Mouse (Mus musculus): Measurements from ENCODE around the gene Zbed4.
"Not testable (repeated sequence)": the region's sequence is repeated elsewhere in the genome, so short reads cannot be mapped to it uniquely, and the experiment has no call there.

Gene Zbed4

GRCm38 (mm10) chr15:88808121-88808520, 56.7 kb downstream of the Zbed4 start:
- no peak for DNase-seq (ENCODE audit: low spot score in 2 of 2)

- no peak for DNase-seq (ENCODE audit: low spot score in 2 of 2)
These were observed 58.9 kb downstream of the Zbed4 start for GRCm38 (mm10) chr15:88810369-88810768.

GRCm38 (mm10) chr15:88813262-88813661, 61.8 kb downstream of the Zbed4 start:
- no peak for DNase-seq (ENCODE audit: low spot score in 2 of 2)

- DNase-seq (ENCODE audit: low spot score in 2 of 2) = not testable (repeated sequence)
These were observed 62.4 kb downstream of the Zbed4 start for GRCm38 (mm10) chr15:88813873-88814272.

- no peak for DNase-seq (ENCODE audit: low spot score in 2 of 2)
These were observed 63.1 kb downstream of the Zbed4 start for GRCm38 (mm10) chr15:88814411-88815047.

GRCm38 (mm10) chr15:88815196-88815700, 63.8 kb downstream of the Zbed4 start:
- DNase-seq (ENCODE audit: low spot score in 2 of 2) = no peak

GRCm38 (mm10) chr15:88819026-88819905, 67.8 kb downstream of the Zbed4 start, which contains the start of the genes Alg12 and Creld2:
Gene Alg12 (minus strand): TSS chr15:88819318.
Gene Creld2 (plus strand): TSS chr15:88819646.
- DNase-seq (ENCODE audit: low spot score in 2 of 2) = peak; percentile 100

- no peak for DNase-seq (ENCODE audit: low spot score in 2 of 2)
These were observed 68.4 kb downstream of the Zbed4 start for GRCm38 (mm10) chr15:88819906-88820303.

- no peak for DNase-seq (ENCODE audit: low spot score in 2 of 2)
These were observed 69.9 kb downstream of the Zbed4 start for GRCm38 (mm10) chr15:88821403-88821802.

- DNase-seq (ENCODE audit: low spot score in 2 of 2) = no peak
These were observed 71.1 kb downstream of the Zbed4 start for GRCm38 (mm10) chr15:88822513-88822912.

- no peak for DNase-seq (ENCODE audit: low spot score in 2 of 2)
These were observed 71.9 kb downstream of the Zbed4 start for GRCm38 (mm10) chr15:88823376-88823775.

GRCm38 (mm10) chr15:88827466-88827865, 76.0 kb downstream of the Zbed4 start:
- no peak for DNase-seq (ENCODE audit: low spot score in 2 of 2)

- DNase-seq (ENCODE audit: low spot score in 2 of 2) = peak; percentile 65 to 75
These were observed 76.7 kb downstream of the Zbed4 start for GRCm38 (mm10) chr15:88827991-88828799.

GRCm38 (mm10) chr15:88828800-88829705, 77.6 kb downstream of the Zbed4 start:
- DNase-seq (ENCODE audit: low spot score in 2 of 2) = peak; percentile 80 to 88

- DNase-seq (ENCODE audit: low spot score in 2 of 2) = no peak
These were observed 78.5 kb downstream of the Zbed4 start for GRCm38 (mm10) chr15:88829791-88830440.

GRCm38 (mm10) chr15:88830696-88831095, 79.2 kb downstream of the Zbed4 start:
- no peak for DNase-seq (ENCODE audit: low spot score in 2 of 2)

- DNase-seq (ENCODE audit: low spot score in 2 of 2) = peak; percentile 73 to 84
These were observed 80.0 kb downstream of the Zbed4 start for GRCm38 (mm10) chr15:88831482-88831881.

- no peak for DNase-seq (ENCODE audit: low spot score in 2 of 2)
These were observed 81.1 kb downstream of the Zbed4 start for GRCm38 (mm10) chr15:88832536-88832935.
